Mouse (Mus musculus) lung, postnatal 0 days (tissue): ENCODE results near the gene Gak.
A peak's percentile ranks its signal among the peaks of the same experiment; 100 is the strongest.

ENCODE experiments used
- CTCF ChIP-seq: IDR thresholded peaks from 2 replicates; pipeline ENCODE4 v1.5.1; 2016; ENCODE audit warnings: antibody characterized with exemption, mild to moderate bottlenecking
- EP300 ChIP-seq: IDR thresholded peaks from 2 replicates; pipeline ENCODE4 v1.6.1; 2016; ENCODE audit warnings: antibody characterized with exemption, mild to moderate bottlenecking, control low read depth

- TF ChIP-seq CTCF (no peak), EP300 (peak; percentile 68)
Observed at GRCm38 (mm10) chr5:108599923-108600322, 29.6 kb downstream of the Gak start.
